Mouse (Mus musculus) embryonic fibroblast, embryonic 13.5 days (primary cell): ENCODE results near the gene Enox1.

Source experiments
- CTCF ChIP-seq: IDR thresholded peaks from 2 replicates; pipeline ENCODE4 v1.5.1; 2011; ENCODE audit warnings: mild to moderate bottlenecking, control low read depth, low read length, moderate library complexity, borderline replicate concordance; ENCODE audit not compliant: insufficient read depth
- POLR2A ChIP-seq: IDR thresholded peaks from 2 replicates; pipeline ENCODE4 v1.6.1; 2011; ENCODE audit warnings: low read depth, mild to moderate bottlenecking, control low read depth, low read length, moderate library complexity

DNA sequence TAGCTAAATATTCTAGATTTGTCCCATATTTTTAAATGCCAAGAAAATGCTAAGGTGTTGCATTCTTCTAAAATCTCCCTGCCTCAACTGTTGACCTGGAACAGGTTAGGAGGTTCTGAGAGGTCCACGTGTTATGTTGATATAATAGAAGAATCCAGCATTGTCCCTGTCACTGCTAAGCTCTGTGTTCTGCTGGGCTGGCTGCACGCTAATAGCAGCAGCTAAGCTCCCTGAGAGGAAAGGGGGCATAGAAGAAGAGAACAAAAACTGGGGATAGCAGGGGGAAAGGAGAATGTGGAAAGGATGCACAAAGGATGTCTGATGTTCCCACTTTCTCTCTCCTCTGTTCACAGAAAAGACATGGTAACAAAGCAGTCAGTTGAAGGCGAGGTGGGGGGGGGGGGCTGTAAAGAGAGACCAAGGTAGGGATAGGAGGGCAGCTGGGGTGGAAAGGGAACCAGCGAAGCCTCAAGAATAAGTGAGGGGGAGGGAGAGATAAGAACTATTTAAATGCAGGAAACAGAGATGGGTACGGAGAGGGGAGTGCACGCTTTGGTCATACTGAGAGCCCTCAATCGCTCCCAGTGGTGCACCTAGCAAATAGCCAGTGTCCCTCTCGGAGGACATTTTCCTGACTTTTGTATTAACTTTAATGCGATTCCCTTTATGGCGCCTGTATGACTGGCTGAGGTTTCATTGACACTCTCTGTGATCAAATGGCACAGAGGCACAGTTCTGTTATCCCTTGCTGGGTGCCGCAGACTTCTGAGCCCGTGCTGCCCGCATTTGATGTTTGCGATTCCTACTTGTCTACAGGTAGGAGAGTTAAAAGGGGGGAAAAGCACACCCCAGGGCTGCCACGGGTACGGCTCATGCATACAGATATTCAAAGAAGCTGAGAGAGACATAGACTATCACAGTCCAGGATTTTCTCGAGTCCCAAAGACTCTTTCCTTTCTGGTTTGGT lies 110.5 kb downstream of the Enox1 start:
- TF ChIP-seq CTCF, result no peak
- TF ChIP-seq POLR2A, result no peak
